Mouse (Mus musculus): ENCODE results near the gene Scarb1. TPM values are rescaled to one million over a fixed set of nuclear protein-coding genes. Genes with fewer than 3 reads are reported as not detected.

The Scarb1 gene
- polyA plus RNA-seq, 1 experiment from 2014 or later, result 66.1 TPM

GRCm38 (mm10) chr5:125298234-125298633, 42.7 kb downstream of the Scarb1 start:
- ATAC-seq (ENCODE audit: low read depth) (no peak), DNase-seq (no peak)
- H3K9me3 ChIP-seq (replicated peaks), result peaks cover 9% of the 10 kb centered on the region; the same call in 1 of the 2 replicates
- H3K4me1 ChIP-seq (replicated peaks), result no peaks in the 10 kb centered on the region
- no peak overlapping the region for H3K9ac ChIP-seq
- no peak overlapping the region for H3K4me2 ChIP-seq
- H3K4me3 ChIP-seq (replicated peaks), result no peak overlapping the region
- no peak overlapping the region for H3K27ac ChIP-seq
- H3K36me3 ChIP-seq, result peaks cover 97% of the 10 kb centered on the region
- 73% methylated on average over 9 of the region's 9 CpGs for WGBS (ENCODE audit: insufficient replicate concordance)
- no peaks in the 10 kb centered on the region for H3K27me3 ChIP-seq

DNA sequence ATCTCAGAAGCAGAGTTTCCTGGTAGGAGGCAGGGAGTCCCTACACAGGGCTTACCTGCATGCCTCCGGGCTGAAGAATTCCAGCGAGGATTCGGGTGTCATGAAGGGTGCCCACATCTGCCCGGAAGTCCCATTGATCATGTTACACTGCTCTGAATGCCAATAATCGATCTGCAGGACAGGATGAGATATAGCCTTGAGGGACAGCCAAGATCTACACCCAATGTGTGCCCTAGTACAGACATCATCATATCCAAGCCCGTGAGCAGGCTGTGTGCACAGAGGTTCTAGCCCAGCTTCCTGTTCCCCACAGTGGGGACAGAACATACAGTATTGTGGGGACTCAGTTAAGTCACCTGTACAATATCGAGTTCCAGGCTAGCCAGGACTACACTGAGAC, 43.7 kb downstream of the Scarb1 start:
- Histone ChIP-seq H3K4me3 (replicated peaks) (no peak overlapping the region), H3K4me2 (no peak overlapping the region), H3K27me3 (no peaks in the 10 kb centered on the region), H3K27ac (no peak overlapping the region), H3K36me3 (peaks cover 97% of the 10 kb centered on the region), H3K9me3 (replicated peaks) (peaks cover 9% of the 10 kb centered on the region; the same call in 1 of the 2 replicates), H3K4me1 (replicated peaks) (no peaks in the 10 kb centered on the region), H3K9ac (no peak overlapping the region)
- DNase-seq (no peak), ATAC-seq (ENCODE audit: low read depth) (no peak)
- 92% methylated on average over 7 of the region's 7 CpGs for WGBS (ENCODE audit: insufficient replicate concordance)

GRCm38 (mm10) chr5:125292951-125293350, 47.9 kb downstream of the Scarb1 start:
- Histone ChIP-seq H3K9ac (no peak overlapping the region), H3K9me3 (replicated peaks) (peaks cover 4% of the 10 kb centered on the region; the same call in 1 of the 2 replicates), H3K4me2 (no peak overlapping the region), H3K4me1 (replicated peaks) (no peaks in the 10 kb centered on the region), H3K27ac (no peak overlapping the region), H3K36me3 (peaks cover 97% of the 10 kb centered on the region), H3K4me3 (replicated peaks) (no peak overlapping the region), H3K27me3 (no peaks in the 10 kb centered on the region)
- ATAC-seq (ENCODE audit: low read depth) (no peak), DNase-seq (no peak)
- 63% methylated on average over 7 of the region's 7 CpGs for WGBS (ENCODE audit: insufficient replicate concordance)

DNA sequence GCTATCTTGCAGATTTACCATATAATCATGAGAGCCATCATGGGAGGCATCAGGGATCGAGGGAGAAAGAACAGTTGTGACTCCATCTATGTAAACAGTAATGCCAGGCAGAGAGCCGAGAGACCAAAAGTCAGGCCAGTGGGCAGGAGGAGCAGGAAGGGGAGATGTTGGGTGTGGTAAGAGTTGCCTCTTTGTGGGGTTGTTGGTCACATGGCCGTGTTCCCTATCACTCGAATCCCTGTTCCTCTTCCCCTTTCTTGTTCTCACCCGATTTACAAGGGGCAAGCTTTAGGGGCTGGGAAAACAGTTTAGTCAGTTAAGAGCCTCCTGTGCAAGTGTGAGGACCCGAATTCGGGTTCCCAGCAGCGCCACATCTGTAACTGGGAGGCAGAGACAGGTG, 49.0 kb downstream of the Scarb1 start:
- Histone ChIP-seq H3K27ac (no peak overlapping the region), H3K9ac (no peak overlapping the region), H3K4me1 (replicated peaks) (no peaks in the 10 kb centered on the region), H3K27me3 (no peaks in the 10 kb centered on the region), H3K4me2 (no peak overlapping the region), H3K4me3 (replicated peaks) (no peak overlapping the region), H3K9me3 (replicated peaks) (peaks cover 4% of the 10 kb centered on the region; the same call in 1 of the 2 replicates), H3K36me3 (peaks cover 97% of the 10 kb centered on the region)
- ATAC-seq (ENCODE audit: low read depth) (no peak), DNase-seq (no peak)
- WGBS (ENCODE audit: insufficient replicate concordance), result 56% methylated on average over 8 of the region's 8 CpGs

DNA sequence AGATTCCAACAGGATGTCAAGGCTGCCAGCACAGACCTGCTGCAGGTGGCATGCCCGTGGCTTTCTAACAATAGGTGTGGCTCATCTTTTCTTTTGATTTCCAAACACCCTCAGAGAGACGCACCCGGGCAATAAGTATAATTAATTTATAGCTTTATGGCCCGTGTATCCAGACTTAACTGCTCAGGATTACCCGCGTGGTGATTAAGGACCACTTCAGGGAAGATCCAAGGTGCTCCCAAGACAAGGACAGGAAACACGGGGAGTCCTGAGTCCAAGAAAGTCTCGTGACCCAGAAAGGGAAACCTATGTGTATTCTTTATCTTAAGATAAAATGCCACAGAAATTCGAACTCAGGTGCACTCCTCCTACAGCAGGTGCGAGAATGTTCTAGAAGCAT, 49.5 kb downstream of the Scarb1 start:
- Histone ChIP-seq H3K27ac (no peak overlapping the region), H3K4me1 (replicated peaks) (no peaks in the 10 kb centered on the region), H3K27me3 (no peaks in the 10 kb centered on the region), H3K36me3 (peaks cover 97% of the 10 kb centered on the region), H3K4me3 (replicated peaks) (no peak overlapping the region), H3K9ac (no peak overlapping the region), H3K4me2 (no peak overlapping the region), H3K9me3 (replicated peaks) (no peaks in the 10 kb centered on the region)
- no peak for DNase-seq
- no peak for ATAC-seq (ENCODE audit: low read depth)
- 79% methylated on average over 10 of the region's 10 CpGs for WGBS (ENCODE audit: insufficient replicate concordance)

DNA sequence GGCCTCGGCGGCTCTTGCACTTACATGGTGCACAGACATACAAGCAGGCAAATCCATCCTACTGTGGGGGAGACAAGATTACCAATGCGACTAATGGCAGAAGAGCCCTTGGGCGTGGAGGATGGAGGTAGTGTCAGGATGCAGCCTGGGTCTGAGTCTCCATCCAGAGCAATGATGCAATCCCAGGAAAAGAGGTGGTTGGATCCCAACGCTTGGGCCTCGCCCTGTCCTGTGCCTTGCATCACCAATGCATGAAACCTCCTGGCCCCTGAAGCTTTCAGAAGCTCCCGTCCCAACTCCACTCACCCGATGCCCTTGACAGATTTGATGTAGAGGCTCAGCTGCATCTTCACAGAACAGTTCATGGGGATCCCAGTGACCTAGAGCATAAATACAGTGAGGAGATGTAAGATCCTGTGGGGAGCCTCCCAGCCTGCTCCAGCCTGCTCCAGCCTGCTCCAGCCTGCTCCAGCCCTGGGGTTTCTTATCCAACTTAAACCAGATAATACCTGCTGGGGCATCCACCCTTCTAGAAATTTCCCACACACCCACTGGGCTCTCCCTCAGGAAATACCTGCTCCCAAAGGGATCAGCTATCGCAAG, 53.7 kb downstream of the Scarb1 start:
- H3K27me3 ChIP-seq, result no peaks in the 10 kb centered on the region
- ATAC-seq (ENCODE audit: low read depth) (no peak), DNase-seq (no peak)
- H3K9me3 ChIP-seq (replicated peaks), result no peaks in the 10 kb centered on the region
- no peak overlapping the region for H3K9ac ChIP-seq
- no peak overlapping the region for H3K4me3 ChIP-seq (replicated peaks)
- peaks cover 92% of the 10 kb centered on the region for H3K36me3 ChIP-seq
- no peak overlapping the region for H3K27ac ChIP-seq
- H3K4me2 ChIP-seq, result no peak overlapping the region
- WGBS (ENCODE audit: insufficient replicate concordance), result 91% methylated on average over 9 of the region's 9 CpGs
- H3K4me1 ChIP-seq (replicated peaks), result no peaks in the 10 kb centered on the region

- WGBS (ENCODE audit: insufficient replicate concordance), result 84% methylated on average over 11 of the region's 11 CpGs
- ATAC-seq (ENCODE audit: low read depth), result no peak
- Histone ChIP-seq H3K27me3 (no peaks in the 10 kb centered on the region), H3K4me3 (replicated peaks) (no peak overlapping the region), H3K9ac (no peak overlapping the region), H3K4me1 (replicated peaks) (no peaks in the 10 kb centered on the region), H3K9me3 (replicated peaks) (no peaks in the 10 kb centered on the region), H3K36me3 (peaks cover 92% of the 10 kb centered on the region), H3K4me2 (no peak overlapping the region), H3K27ac (no peak overlapping the region)
- no peak for DNase-seq
Observed at GRCm38 (mm10) chr5:125286090-125286489, 54.8 kb downstream of the Scarb1 start.

DNA sequence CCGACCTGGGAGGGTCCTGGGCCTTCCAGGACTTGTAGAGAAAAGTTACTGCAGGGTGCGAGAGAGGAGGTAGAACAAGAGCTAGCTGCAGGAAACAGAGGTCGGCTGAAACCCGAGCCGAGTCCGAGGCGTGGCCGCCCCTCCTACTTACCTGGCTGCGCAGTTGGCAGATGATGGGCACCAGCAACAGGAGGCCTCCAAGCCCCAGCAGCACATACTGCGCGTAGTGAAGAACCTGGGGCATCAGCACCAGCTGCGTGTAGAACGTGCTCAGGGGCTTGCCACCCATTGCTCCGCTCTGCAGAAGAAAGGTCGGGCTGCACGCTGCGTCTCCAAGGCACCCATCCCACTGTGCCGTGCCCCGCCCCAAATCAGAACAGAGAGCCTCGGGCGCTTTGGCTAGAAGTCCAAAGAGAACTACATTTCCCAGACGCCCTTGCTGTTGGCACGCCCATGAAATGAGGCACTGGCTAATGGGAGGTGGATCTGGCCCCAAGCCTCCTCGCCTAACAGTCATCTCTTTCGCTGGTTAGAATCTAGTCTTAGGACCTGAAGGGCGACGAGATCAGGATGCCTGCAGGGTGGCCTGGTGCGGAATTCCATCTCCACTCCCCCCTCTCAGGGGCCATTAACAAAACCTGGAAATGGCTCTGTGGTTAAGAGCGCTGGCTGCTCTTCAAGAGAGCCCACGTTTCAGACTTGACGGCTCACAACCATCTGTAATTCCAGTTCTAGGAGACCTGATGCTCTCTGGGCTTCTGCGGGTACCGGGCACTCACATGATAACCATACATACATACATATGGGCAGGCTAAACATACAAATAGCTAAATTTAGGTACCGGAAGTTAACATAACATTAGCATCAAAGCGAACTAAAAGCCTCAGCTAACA, 56.9 kb downstream of the Scarb1 start:
- no peak overlapping the region for H3K4me3 ChIP-seq (replicated peaks)
- peak; percentile 16; the same call in 1 of the 2 replicates for ATAC-seq (ENCODE audit: low read depth)
- H3K27ac ChIP-seq, result no peak overlapping the region

DNA sequence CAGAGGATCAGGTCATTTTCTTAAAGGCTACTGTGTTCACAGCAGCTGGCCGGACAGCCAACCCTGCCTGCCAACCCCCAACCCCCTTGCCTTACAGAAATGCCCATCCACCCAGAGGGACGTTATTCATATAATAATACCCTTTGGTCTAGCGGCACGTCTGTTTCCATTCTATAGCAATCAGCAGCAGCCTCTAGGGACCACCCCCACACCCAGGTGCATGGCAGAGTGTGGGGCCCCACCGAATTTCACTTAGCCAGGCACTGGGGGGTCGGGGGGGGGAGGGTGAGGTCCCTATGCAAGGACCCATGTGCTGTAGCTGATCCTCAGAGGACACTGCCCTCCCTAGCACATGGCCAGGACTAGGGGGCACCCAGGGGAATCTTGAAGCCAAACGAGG, 61.7 kb downstream of the Scarb1 start:
- Histone ChIP-seq H3K27me3 (no peaks in the 10 kb centered on the region), H3K9me3 (replicated peaks) (no peaks in the 10 kb centered on the region), H3K27ac (no peak overlapping the region), H3K4me2 (no peak overlapping the region), H3K9ac (no peak overlapping the region), H3K4me1 (replicated peaks) (peaks cover 11% of the 10 kb centered on the region), H3K36me3 (peaks cover 46% of the 10 kb centered on the region), H3K4me3 (replicated peaks) (no peak overlapping the region)
- 77% methylated on average over 7 of the region's 7 CpGs for WGBS (ENCODE audit: insufficient replicate concordance)
- ATAC-seq (ENCODE audit: low read depth) (no peak), DNase-seq (no peak)

More for the DNA sequence above, 56.9 kb downstream of the Scarb1 start:
- no peak for DNase-seq
- Histone ChIP-seq H3K9me3 (replicated peaks) (no peaks in the 10 kb centered on the region), H3K9ac (no peak overlapping the region), H3K27me3 (no peaks in the 10 kb centered on the region), H3K4me2 (no peak overlapping the region), H3K4me1 (replicated peaks) (0 out of 2 replicates have a peak, but pooled peaks cover 7% of the 10 kb centered on the region), H3K36me3 (peaks cover 75% of the 10 kb centered on the region)
- WGBS (ENCODE audit: insufficient replicate concordance), result 72% methylated on average over 35 of the region's 35 CpGs

- peaks cover 37% of the 10 kb centered on the region for H3K36me3 ChIP-seq
- H3K4me1 ChIP-seq (replicated peaks), result peaks cover 20% of the 10 kb centered on the region
- H3K27me3 ChIP-seq, result no peaks in the 10 kb centered on the region
- WGBS (ENCODE audit: insufficient replicate concordance), result 29% methylated on average over 6 of the region's 6 CpGs
- no peak overlapping the region for H3K4me3 ChIP-seq (replicated peaks)
- ATAC-seq (ENCODE audit: low read depth) (no peak), DNase-seq (no peak)
- no peak overlapping the region for H3K4me2 ChIP-seq
- H3K27ac ChIP-seq, result no peak overlapping the region
- no peak overlapping the region for H3K9ac ChIP-seq
- no peaks in the 10 kb centered on the region for H3K9me3 ChIP-seq (replicated peaks)
Observed at GRCm38 (mm10) chr5:125278314-125278713, 62.6 kb downstream of the Scarb1 start.

DNA sequence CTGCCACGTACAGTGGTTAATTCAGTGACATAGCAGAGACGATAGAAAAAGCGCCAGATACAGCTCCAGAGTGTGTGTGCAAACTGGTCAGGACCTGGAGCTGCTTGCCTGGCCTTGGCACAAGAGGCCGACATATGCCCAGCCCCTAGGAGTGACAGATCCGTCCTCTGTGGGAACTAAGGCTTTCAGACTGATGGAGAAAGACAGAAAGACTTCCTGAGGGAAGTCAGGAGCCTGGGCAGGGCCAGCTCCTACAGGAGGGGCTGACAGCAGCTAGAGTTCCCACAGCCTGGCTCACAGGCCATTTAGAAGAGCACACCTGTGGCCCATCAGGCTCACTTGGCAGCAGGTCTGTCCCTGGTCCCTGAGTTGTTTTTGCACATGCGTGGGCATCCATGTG, 63.6 kb downstream of the Scarb1 start:
- Histone ChIP-seq H3K9ac (no peak overlapping the region), H3K9me3 (replicated peaks) (no peaks in the 10 kb centered on the region), H3K4me1 (replicated peaks) (peaks cover 28% of the 10 kb centered on the region), H3K27me3 (no peaks in the 10 kb centered on the region), H3K4me2 (no peak overlapping the region), H3K27ac (no peak overlapping the region), H3K36me3 (peaks cover 30% of the 10 kb centered on the region), H3K4me3 (replicated peaks) (no peak overlapping the region)
- 83% methylated on average over 6 of the region's 6 CpGs for WGBS (ENCODE audit: insufficient replicate concordance)
- no peak for DNase-seq
- ATAC-seq (ENCODE audit: low read depth), result no peak
